Mouse (Mus musculus): Measurements from ENCODE around the gene Fgfr2. TPM values are rescaled to one million over a fixed set of nuclear protein-coding genes. Genes with fewer than 3 reads are reported as not detected.

The Fgfr2 gene
- polyA plus RNA-seq, 1 experiment from 2014 or later = 24.1 TPM

DNA sequence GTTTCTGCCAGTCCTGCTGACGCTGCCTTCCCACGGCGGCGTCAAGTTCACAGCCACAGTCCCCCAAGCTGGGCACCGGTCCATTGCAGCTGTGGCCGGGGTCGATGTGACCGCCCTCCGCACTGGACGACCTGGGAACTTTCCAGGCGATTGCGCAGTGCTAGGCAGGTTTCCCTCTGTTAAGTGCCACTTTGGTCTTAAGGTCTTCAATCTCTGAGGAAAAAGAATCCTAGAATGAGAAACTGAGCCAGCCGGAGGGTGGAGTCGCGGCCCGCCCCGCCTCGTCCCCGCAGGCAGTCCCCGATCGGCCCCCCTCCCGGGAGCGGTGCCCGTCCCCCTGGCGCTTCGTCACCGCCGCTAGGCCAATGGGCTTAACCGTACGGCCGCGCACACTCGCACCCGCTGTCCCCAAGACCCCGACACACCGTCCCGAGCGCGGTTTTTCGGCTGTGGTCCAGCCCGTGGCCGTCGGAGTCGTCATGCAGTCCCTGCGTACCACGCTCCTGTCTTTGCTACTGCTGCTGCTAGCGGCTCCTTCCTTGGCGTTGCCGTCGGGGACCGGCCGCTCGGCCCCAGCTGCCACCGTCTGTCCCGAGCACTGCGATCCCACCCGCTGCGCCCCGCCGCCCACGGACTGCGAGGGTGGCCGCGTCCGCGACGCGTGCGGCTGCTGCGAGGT lies 2187.2 kb downstream of the Fgfr2 start, which contains the start of gene Htra1:
Gene Htra1, plus strand, starts transcription at position 319 of the 679 bp plus-strand sequence.
- no peaks in the 10 kb centered on the region for H3K36me3 ChIP-seq (ENCODE audit: control insufficient read depth, insufficient read depth, low read length)
- H3K4me2 ChIP-seq (ENCODE audit: low read length) = peak within 1 kb of the TSS; percentile 78
- peak within 1 kb of the TSS; percentile 54 for H3K9ac ChIP-seq (ENCODE audit: low read depth, low read length)
- H3K4me3 ChIP-seq (ENCODE audit: low read length) = peak within 1 kb of the TSS; percentile 50
- H3K9me3 ChIP-seq (ENCODE audit: control insufficient read depth, low read length) = no peaks in the 10 kb centered on the region
- peaks cover 19% of the 10 kb centered on the region for H3K4me1 ChIP-seq (ENCODE audit: control insufficient read depth, insufficient read depth, low read depth, low read length)
- WGBS = under 1% methylated on average over 70 of the region's 70 CpGs
- H3K27me3 ChIP-seq (replicated peaks; ENCODE audit: control insufficient read depth, insufficient read depth, low read length) = peaks cover 47% of the 10 kb centered on the region
- H3K27ac ChIP-seq (ENCODE audit: low read depth, low read length) = 0 out of 2 replicates have a peak within 1 kb of the TSS, but pooled peaks have one; percentile 29
- ATAC-seq = peak; percentile 87

GRCm38 (mm10) chr7:130935421-130935792 lies 2187.7 kb downstream of the Fgfr2 start:
- peaks cover 19% of the 10 kb centered on the region for H3K4me1 ChIP-seq (ENCODE audit: control insufficient read depth, insufficient read depth, low read depth, low read length)
- peak overlapping the region; percentile 78 for H3K4me2 ChIP-seq (ENCODE audit: low read length)
- WGBS = 13% methylated on average over 16 of the region's 16 CpGs
- H3K9ac ChIP-seq (ENCODE audit: low read depth, low read length) = peak overlapping the region; percentile 54; the same call in 1 of the 2 replicates
- no peak for ATAC-seq
- no peak overlapping the region for H3K27ac ChIP-seq (ENCODE audit: low read depth, low read length)
- no peaks in the 10 kb centered on the region for H3K36me3 ChIP-seq (ENCODE audit: control insufficient read depth, insufficient read depth, low read length)
- H3K27me3 ChIP-seq (replicated peaks; ENCODE audit: control insufficient read depth, insufficient read depth, low read length) = peaks cover 47% of the 10 kb centered on the region
- peak overlapping the region; percentile 50 for H3K4me3 ChIP-seq (ENCODE audit: low read length)
- no peaks in the 10 kb centered on the region for H3K9me3 ChIP-seq (ENCODE audit: control insufficient read depth, low read length)

DNA sequence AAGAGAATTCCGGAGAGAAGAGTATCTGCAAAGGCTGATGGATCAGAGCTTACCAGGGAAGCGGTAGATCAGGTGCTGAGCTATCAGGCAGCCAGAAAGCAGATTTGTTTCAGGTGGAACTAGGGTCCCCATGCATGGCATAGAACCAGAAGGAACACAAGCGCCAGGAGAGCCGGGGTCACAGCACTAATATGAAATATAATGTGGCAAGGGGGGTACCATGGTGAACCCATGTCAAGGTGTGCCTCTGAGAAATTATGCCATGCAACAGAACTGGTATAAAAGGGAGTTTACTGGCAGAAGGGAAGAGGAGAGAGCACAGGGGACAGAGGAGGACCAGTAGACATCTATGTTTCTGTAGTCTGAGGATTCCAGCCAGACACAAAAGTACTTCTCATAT lies 2188.5 kb downstream of the Fgfr2 start:
- Histone ChIP-seq H3K27ac (ENCODE audit: low read depth, low read length) (no peak overlapping the region), H3K9me3 (ENCODE audit: control insufficient read depth, low read length) (no peaks in the 10 kb centered on the region), H3K36me3 (ENCODE audit: control insufficient read depth, insufficient read depth, low read length) (no peaks in the 10 kb centered on the region), H3K4me2 (ENCODE audit: low read length) (no peak overlapping the region), H3K4me3 (ENCODE audit: low read length) (no peak overlapping the region), H3K27me3 (replicated peaks; ENCODE audit: control insufficient read depth, insufficient read depth, low read length) (peaks cover 47% of the 10 kb centered on the region), H3K4me1 (ENCODE audit: control insufficient read depth, insufficient read depth, low read depth, low read length) (peaks cover 19% of the 10 kb centered on the region), H3K9ac (ENCODE audit: low read depth, low read length) (no peak overlapping the region)
- no peak for ATAC-seq
- WGBS = 81% methylated on average over 4 of the region's 4 CpGs

GRCm38 (mm10) chr7:130932921-130933320 lies 2190.2 kb downstream of the Fgfr2 start:
- Histone ChIP-seq H3K4me3 (ENCODE audit: low read length) (no peak overlapping the region), H3K9ac (ENCODE audit: low read depth, low read length) (no peak overlapping the region), H3K4me2 (ENCODE audit: low read length) (no peak overlapping the region), H3K27ac (ENCODE audit: low read depth, low read length) (no peak overlapping the region), H3K4me1 (ENCODE audit: control insufficient read depth, insufficient read depth, low read depth, low read length) (peaks cover 19% of the 10 kb centered on the region), H3K9me3 (ENCODE audit: control insufficient read depth, low read length) (no peaks in the 10 kb centered on the region), H3K27me3 (replicated peaks; ENCODE audit: control insufficient read depth, insufficient read depth, low read length) (peaks cover 37% of the 10 kb centered on the region), H3K36me3 (ENCODE audit: control insufficient read depth, insufficient read depth, low read length) (no peaks in the 10 kb centered on the region)
- WGBS = 91% methylated on average over 9 of the region's 9 CpGs
- no peak for ATAC-seq

- peaks cover 23% of the 10 kb centered on the region for H3K27me3 ChIP-seq (replicated peaks; ENCODE audit: control insufficient read depth, insufficient read depth, low read length)
- H3K4me1 ChIP-seq (ENCODE audit: control insufficient read depth, insufficient read depth, low read depth, low read length) = peaks cover 2% of the 10 kb centered on the region
- no peak for ATAC-seq
- no peak overlapping the region for H3K4me3 ChIP-seq (ENCODE audit: low read length)
- H3K4me2 ChIP-seq (ENCODE audit: low read length) = no peak overlapping the region
- WGBS = 73% methylated on average over 3 of the region's 3 CpGs
- no peak overlapping the region for H3K27ac ChIP-seq (ENCODE audit: low read depth, low read length)
- H3K36me3 ChIP-seq (ENCODE audit: control insufficient read depth, insufficient read depth, low read length) = no peaks in the 10 kb centered on the region
- no peak overlapping the region for H3K9ac ChIP-seq (ENCODE audit: low read depth, low read length)
- H3K9me3 ChIP-seq (ENCODE audit: control insufficient read depth, low read length) = no peaks in the 10 kb centered on the region
Measured at GRCm38 (mm10) chr7:130930401-130930800, 2192.7 kb downstream of the Fgfr2 start.

DNA sequence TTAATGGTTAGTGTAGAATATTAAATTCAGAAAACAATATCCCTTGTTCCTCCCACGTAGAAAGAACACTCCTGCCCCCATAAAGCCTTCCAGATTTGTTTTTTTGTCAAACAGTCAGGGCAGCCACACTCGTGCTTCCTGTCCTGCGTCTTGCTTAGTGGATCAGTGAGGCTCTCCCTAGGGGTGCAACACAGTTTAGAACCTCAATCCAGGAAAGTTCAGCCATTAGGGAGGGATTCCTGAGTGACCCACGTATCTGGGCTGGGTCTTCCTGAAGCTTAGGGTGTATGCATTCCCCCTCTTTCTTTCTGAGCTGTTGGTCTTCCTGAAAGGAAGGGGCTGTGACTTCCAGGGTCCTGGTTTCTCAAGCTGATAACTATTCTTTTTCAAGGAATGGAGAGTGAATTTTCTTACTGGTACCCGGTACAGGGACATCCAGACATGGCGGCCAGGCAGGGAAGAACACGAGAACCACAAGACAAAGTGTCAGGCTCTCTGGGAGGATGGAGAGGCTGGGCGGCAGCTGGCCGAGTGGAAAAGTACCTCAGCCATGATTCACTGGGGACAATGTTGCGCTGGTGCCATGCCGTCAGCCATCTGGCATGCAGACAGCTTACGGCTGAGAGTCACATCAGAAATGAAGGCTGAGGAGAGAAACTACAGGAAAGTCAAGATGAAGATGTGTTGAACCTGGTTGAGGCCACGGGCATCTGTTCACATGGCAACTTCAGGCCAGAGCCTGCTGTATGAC lies 2200.0 kb downstream of the Fgfr2 start:
- no peaks in the 10 kb centered on the region for H3K4me1 ChIP-seq (ENCODE audit: control insufficient read depth, insufficient read depth, low read depth, low read length)
- H3K4me3 ChIP-seq (ENCODE audit: low read length) = no peak overlapping the region
- no peak overlapping the region for H3K9ac ChIP-seq (ENCODE audit: low read depth, low read length)
- H3K36me3 ChIP-seq (ENCODE audit: control insufficient read depth, insufficient read depth, low read length) = no peaks in the 10 kb centered on the region
- H3K9me3 ChIP-seq (ENCODE audit: control insufficient read depth, low read length) = no peaks in the 10 kb centered on the region
- no peak overlapping the region for H3K4me2 ChIP-seq (ENCODE audit: low read length)
- H3K27ac ChIP-seq (ENCODE audit: low read depth, low read length) = no peak overlapping the region
- WGBS = 59% methylated on average over 13 of the region's 13 CpGs
- peak; percentile 37; the same call in 1 of the 2 replicates for ATAC-seq
- no peaks in the 10 kb centered on the region for H3K27me3 ChIP-seq (replicated peaks; ENCODE audit: control insufficient read depth, insufficient read depth, low read length)

DNA sequence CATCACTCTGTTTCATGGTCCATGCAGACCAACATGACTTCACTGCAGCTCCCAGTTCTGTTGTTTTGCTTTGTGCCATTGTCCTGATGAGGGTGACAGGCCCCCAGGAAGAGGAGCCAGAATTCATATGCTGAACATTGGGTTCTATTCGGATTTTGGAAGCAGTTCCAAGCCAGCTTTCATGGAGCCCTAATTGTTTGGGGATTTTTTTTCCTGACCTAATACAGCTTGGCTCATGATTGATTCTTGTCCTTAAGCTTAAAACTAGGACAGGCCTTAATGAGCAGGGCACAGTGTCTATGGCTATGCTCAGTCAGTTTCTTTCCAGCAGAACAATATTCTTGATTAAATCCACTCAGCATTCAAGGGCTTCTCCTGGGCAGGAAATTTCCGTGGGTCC lies 2204.9 kb downstream of the Fgfr2 start:
- H3K9ac ChIP-seq (ENCODE audit: low read depth, low read length) = no peak overlapping the region
- whole genome bisulfite sequencing = 55% methylated on average over 2 of the region's 2 CpGs
- H3K4me3 ChIP-seq (ENCODE audit: low read length) = no peak overlapping the region
- no peaks in the 10 kb centered on the region for H3K4me1 ChIP-seq (ENCODE audit: control insufficient read depth, insufficient read depth, low read depth, low read length)
- no peaks in the 10 kb centered on the region for H3K9me3 ChIP-seq (ENCODE audit: control insufficient read depth, low read length)
- no peak overlapping the region for H3K27ac ChIP-seq (ENCODE audit: low read depth, low read length)
- H3K27me3 ChIP-seq (replicated peaks; ENCODE audit: control insufficient read depth, insufficient read depth, low read length) = no peaks in the 10 kb centered on the region
- no peak overlapping the region for H3K4me2 ChIP-seq (ENCODE audit: low read length)
- 0 out of 2 replicates have a peak, but pooled peaks cover 3% of the 10 kb centered on the region for H3K36me3 ChIP-seq (ENCODE audit: control insufficient read depth, insufficient read depth, low read length)
- ATAC-seq = no peak

DNA sequence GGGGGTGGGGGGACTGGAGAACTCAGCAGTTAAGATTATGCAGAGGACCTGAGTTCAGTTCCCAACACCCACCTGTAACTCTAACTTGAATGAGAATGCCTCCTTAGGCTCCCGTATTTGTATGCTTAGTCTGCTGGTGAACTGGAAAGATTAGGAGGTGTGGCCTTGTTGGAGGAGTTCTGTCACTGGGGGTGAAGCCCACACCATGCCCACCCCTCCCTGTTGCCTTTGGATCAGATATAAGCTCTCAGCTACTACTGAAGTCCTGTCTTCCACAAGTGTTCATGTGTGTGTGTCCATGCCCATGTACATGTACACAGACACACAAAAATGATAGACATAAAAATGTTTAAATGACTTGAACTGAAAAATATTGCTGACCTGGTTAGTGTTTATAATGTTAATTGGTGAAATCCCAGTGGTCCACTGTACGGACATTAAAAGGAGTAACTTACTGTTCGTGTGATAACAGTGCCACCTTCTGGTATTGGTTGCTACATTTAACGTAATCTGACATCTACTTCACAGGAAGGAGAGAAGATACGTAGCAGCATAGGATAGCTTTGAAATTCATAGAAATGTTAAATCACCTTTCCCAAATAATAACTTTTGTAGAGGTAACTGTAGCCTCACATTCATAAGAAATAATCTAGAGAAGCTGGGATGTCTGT lies 2208.3 kb downstream of the Fgfr2 start:
- Histone ChIP-seq H3K36me3 (ENCODE audit: control insufficient read depth, insufficient read depth, low read length) (0 out of 2 replicates have a peak, but pooled peaks cover 7% of the 10 kb centered on the region), H3K4me2 (ENCODE audit: low read length) (no peak overlapping the region), H3K9me3 (ENCODE audit: control insufficient read depth, low read length) (no peaks in the 10 kb centered on the region), H3K27ac (ENCODE audit: low read depth, low read length) (no peak overlapping the region), H3K27me3 (replicated peaks; ENCODE audit: control insufficient read depth, insufficient read depth, low read length) (no peaks in the 10 kb centered on the region), H3K9ac (ENCODE audit: low read depth, low read length) (no peak overlapping the region), H3K4me1 (ENCODE audit: control insufficient read depth, insufficient read depth, low read depth, low read length) (no peaks in the 10 kb centered on the region), H3K4me3 (ENCODE audit: low read length) (no peak overlapping the region)
- 49% methylated on average over 5 of the region's 5 CpGs for WGBS
- no peak for ATAC-seq

DNA sequence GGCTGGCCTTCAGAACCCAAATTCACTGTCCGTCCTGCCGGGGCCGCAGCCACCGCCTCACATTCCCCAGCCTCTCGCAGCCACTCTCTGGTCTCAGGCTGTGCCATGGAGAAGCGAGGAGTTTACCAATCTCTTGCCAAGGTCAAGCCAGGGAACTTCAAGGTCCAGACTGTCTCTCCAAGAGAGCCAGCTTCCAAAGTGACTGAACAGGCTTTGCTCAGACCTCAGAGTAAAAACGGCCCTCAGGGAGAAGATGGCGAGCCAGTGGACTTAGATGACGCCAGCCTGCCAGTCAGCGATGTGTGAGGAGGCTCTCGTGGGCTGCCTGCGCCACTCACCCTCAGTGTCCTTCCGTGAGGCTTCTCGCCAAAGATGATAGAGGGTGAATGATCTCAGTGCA lies 2212.3 kb downstream of the Fgfr2 start:
- WGBS = 90% methylated on average over 14 of the region's 14 CpGs

More for the DNA sequence above, 2212.3 kb downstream of the Fgfr2 start:
- H3K36me3 ChIP-seq (ENCODE audit: control insufficient read depth, insufficient read depth, low read length) = peaks cover 17% of the 10 kb centered on the region; the same call in 1 of the 2 replicates
- no peaks in the 10 kb centered on the region for H3K27me3 ChIP-seq (replicated peaks; ENCODE audit: control insufficient read depth, insufficient read depth, low read length)
- H3K27ac ChIP-seq (ENCODE audit: low read depth, low read length) = no peak overlapping the region
- no peaks in the 10 kb centered on the region for H3K4me1 ChIP-seq (ENCODE audit: control insufficient read depth, insufficient read depth, low read depth, low read length)
- no peak for ATAC-seq
- no peak overlapping the region for H3K9ac ChIP-seq (ENCODE audit: low read depth, low read length)
- no peak overlapping the region for H3K4me3 ChIP-seq (ENCODE audit: low read length)
- H3K9me3 ChIP-seq (ENCODE audit: control insufficient read depth, low read length) = no peaks in the 10 kb centered on the region
- no peak overlapping the region for H3K4me2 ChIP-seq (ENCODE audit: low read length)
